In genomic region chr7:16298927-16299326, GRCm38 (mm10) we compare ENCODE assay signal across 7 mouse cellular contexts. TPM values are rescaled to one million over a fixed set of nuclear protein-coding genes. Genes with fewer than 3 reads are reported as not detected.
DNase-seq lines count a peak whose midpoint lies in the region; ATAC-seq and TF ChIP-seq lines count a peak whose summit lies in the region.

No protein-coding gene starts in this region.

- no peak for TF ChIP-seq CTCF in kidney, postnatal 0 days (IDR thresholded peaks at IDR 0.05; ENCODE audit: low read depth)
- TF ChIP-seq CTCF in hindbrain, postnatal 0 days (IDR thresholded peaks at IDR 0.05; ENCODE audit: low read depth), result no peak

- H3K4me3 ChIP-seq in kidney, postnatal 0 days (replicated peaks; ENCODE audit: low read depth, low read length), result no peak overlapping the region
- peak overlapping the region; percentile 42 for H3K4me3 ChIP-seq in forebrain, embryonic 11.5 days (ENCODE audit: low read depth, low read length)
- peak overlapping the region; percentile 37; the same call in 1 of the 2 replicates for H3K4me3 ChIP-seq in hindbrain, postnatal 0 days (ENCODE audit: low read length)
- peak overlapping the region; percentile 38 for H3K4me3 ChIP-seq in neural tube, embryonic 14.5 days (ENCODE audit: low read depth, low read length)

- no peaks in the 10 kb centered on the region for H3K9me3 ChIP-seq in kidney, postnatal 0 days (replicated peaks; ENCODE audit: low read length)
- H3K9me3 ChIP-seq in forebrain, embryonic 11.5 days (ENCODE audit: control insufficient read depth, low read length), result no peaks in the 10 kb centered on the region
- no peaks in the 10 kb centered on the region for H3K9me3 ChIP-seq in hindbrain, postnatal 0 days (ENCODE audit: low read length)
- no peaks in the 10 kb centered on the region for H3K9me3 ChIP-seq in neural tube, embryonic 14.5 days (ENCODE audit: control insufficient read depth, low read length)

- H3K27me3 ChIP-seq in kidney, postnatal 0 days (ENCODE audit: insufficient read depth, low read length), result no peaks in the 10 kb centered on the region
- H3K27me3 ChIP-seq in forebrain, embryonic 11.5 days (ENCODE audit: control insufficient read depth, insufficient read depth, low read length), result no peaks in the 10 kb centered on the region
- no peaks in the 10 kb centered on the region for H3K27me3 ChIP-seq in hindbrain, postnatal 0 days (ENCODE audit: insufficient read depth, low read length)
- no peaks in the 10 kb centered on the region for H3K27me3 ChIP-seq in neural tube, embryonic 14.5 days (ENCODE audit: control insufficient read depth, insufficient read depth, low read length)

- H3K4me1 ChIP-seq in kidney, postnatal 0 days (replicated peaks; ENCODE audit: insufficient read depth, low read length), result no peaks in the 10 kb centered on the region; the same call in 1 of the 2 replicates
- H3K4me1 ChIP-seq in forebrain, embryonic 11.5 days (replicated peaks; ENCODE audit: control insufficient read depth, insufficient read depth, low read length), result peaks cover 12% of the 10 kb centered on the region
- peaks cover 7% of the 10 kb centered on the region; the same call in 1 of the 2 replicates for H3K4me1 ChIP-seq in hindbrain, postnatal 0 days (ENCODE audit: insufficient read depth, low read length)
- peaks cover 20% of the 10 kb centered on the region for H3K4me1 ChIP-seq in neural tube, embryonic 14.5 days (ENCODE audit: control insufficient read depth, insufficient read depth, low read length)

- peak overlapping the region; percentile 61 for H3K4me2 ChIP-seq in kidney, postnatal 0 days (ENCODE audit: low read length)
- peak overlapping the region; percentile 94 for H3K4me2 ChIP-seq in forebrain, embryonic 11.5 days (ENCODE audit: low read depth, low read length, severe bottlenecking)
- peak overlapping the region; percentile 63 for H3K4me2 ChIP-seq in hindbrain, postnatal 0 days (ENCODE audit: low read depth, low read length)
- peak overlapping the region; percentile 79 for H3K4me2 ChIP-seq in neural tube, embryonic 14.5 days (ENCODE audit: low read depth, low read length)

- 77% methylated on average over 5 of the region's 5 CpGs for WGBS in kidney, postnatal 0 days
- WGBS in forebrain, embryonic 11.5 days, result 79% methylated on average over 5 of the region's 5 CpGs
- WGBS in hindbrain, postnatal 0 days, result 73% methylated on average over 5 of the region's 5 CpGs
- WGBS in neural tube, embryonic 14.5 days, result 69% methylated on average over 5 of the region's 5 CpGs

- no peak overlapping the region for H3K27ac ChIP-seq in kidney, postnatal 0 days
- 0 out of 2 replicates have a peak overlapping the region, but pooled peaks have one; percentile 50 for H3K27ac ChIP-seq in forebrain, embryonic 11.5 days (ENCODE audit: low read depth, low read length)
- H3K27ac ChIP-seq in hindbrain, postnatal 0 days, result peak overlapping the region; percentile 63
- peak overlapping the region; percentile 70; the same call in 1 of the 2 replicates for H3K27ac ChIP-seq in neural tube, embryonic 14.5 days (ENCODE audit: low read depth, low read length)

- no peak overlapping the region for H3K9ac ChIP-seq in kidney, postnatal 0 days (ENCODE audit: low read depth, low read length)
- H3K9ac ChIP-seq in forebrain, embryonic 11.5 days (ENCODE audit: low read length), result peak overlapping the region; percentile 59
- H3K9ac ChIP-seq in hindbrain, postnatal 0 days (replicated peaks; ENCODE audit: low read length), result peak overlapping the region; percentile 45; the same call in 1 of the 2 replicates
- peak overlapping the region; percentile 54 for H3K9ac ChIP-seq in neural tube, embryonic 14.5 days (replicated peaks; ENCODE audit: low read depth, low read length)

- H3K36me3 ChIP-seq in kidney, postnatal 0 days (ENCODE audit: insufficient read depth, low read length), result no peaks in the 10 kb centered on the region
- H3K36me3 ChIP-seq in forebrain, embryonic 11.5 days (ENCODE audit: control insufficient read depth, insufficient read depth, low read length), result no peaks in the 10 kb centered on the region
- H3K36me3 ChIP-seq in hindbrain, postnatal 0 days (ENCODE audit: insufficient read depth, low read length), result no peaks in the 10 kb centered on the region
- H3K36me3 ChIP-seq in neural tube, embryonic 14.5 days (ENCODE audit: control insufficient read depth, insufficient read depth, low read length), result no peaks in the 10 kb centered on the region

- no peak for DNase-seq in kidney, postnatal 0 days (ENCODE audit: low spot score)
- no peak for DNase-seq in kidney, adult 8-10 months
- DNase-seq in forebrain, embryonic 11.5 days (ENCODE audit: low spot score), result no peak
- no peak for DNase-seq in hindbrain, postnatal 0 days (ENCODE audit: low spot score)
- no peak for DNase-seq in embryo, embryonic 11 days
- DNase-seq in layer of hippocampus, postnatal 10 days (ENCODE audit: low spot score in 2 of 2), result no peak

- no peak for ATAC-seq in kidney, postnatal 0 days (replicated peaks; ENCODE audit: low FRiP score, low read depth)
- no peak for ATAC-seq in forebrain, embryonic 11.5 days (replicated peaks; ENCODE audit: low FRiP score)
- ATAC-seq in hindbrain, postnatal 0 days, result no peak
- no peak for ATAC-seq in neural tube, embryonic 14.5 days (ENCODE audit: low read depth)

RNA-seq across cellular contexts. Expression of gene Bbc3, which starts 9.3 kb away (rescaled TPM):
- 12.4 and 13.1 TPM in 2 replicates for polyA plus RNA-seq in kidney, postnatal 0 days (2015; fragmentation: Nextera tagmentation; extraction: Ambion mirVana)
- polyA plus RNA-seq in forebrain, embryonic 11.5 days (2014; fragmentation: Nextera tagmentation; extraction: Ambion mirVana), result 8.0 and 11.5 TPM in 2 replicates
- total RNA-seq in hindbrain, postnatal 0 days (2014; rRNA removed), result 51.0 and 55.8 TPM in 2 replicates
- polyA plus RNA-seq in hindbrain, postnatal 0 days (2015; fragmentation: Nextera tagmentation; extraction: Ambion mirVana), result 32.2 and 33.3 TPM in 2 replicates
- 13.7 and 19.7 TPM in 2 replicates for polyA plus RNA-seq in neural tube, embryonic 14.5 days (2014; fragmentation: Nextera tagmentation; extraction: Ambion mirVana)
- total RNA-seq in layer of hippocampus, postnatal 10 days (2021), result 10 to 100 TPM; 28.0 to 30.0 TPM

RNA-seq across cellular contexts. Expression of gene Ccdc9, which starts 12.3 kb away (rescaled TPM):
- 14.2 and 17.1 TPM in 2 replicates for polyA plus RNA-seq in kidney, postnatal 0 days (2015; fragmentation: Nextera tagmentation; extraction: Ambion mirVana)
- 22.3 and 32.2 TPM in 2 replicates for polyA plus RNA-seq in forebrain, embryonic 11.5 days (2014; fragmentation: Nextera tagmentation; extraction: Ambion mirVana)
- total RNA-seq in hindbrain, postnatal 0 days (2014; rRNA removed), result 11.8 and 27.9 TPM in 2 replicates
- 13.4 and 14.8 TPM in 2 replicates for polyA plus RNA-seq in hindbrain, postnatal 0 days (2015; fragmentation: Nextera tagmentation; extraction: Ambion mirVana)
- polyA plus RNA-seq in neural tube, embryonic 14.5 days (2014; fragmentation: Nextera tagmentation; extraction: Ambion mirVana), result 14.8 and 15.8 TPM in 2 replicates
- total RNA-seq in layer of hippocampus, postnatal 10 days (2021), result 10 to 100 TPM; 81.4 to 98.8 TPM

RNA-seq across cellular contexts. Expression of gene Inafm1, which starts 25.5 kb away (rescaled TPM):
- 28.2 and 32.0 TPM in 2 replicates for polyA plus RNA-seq in kidney, postnatal 0 days (2015; fragmentation: Nextera tagmentation; extraction: Ambion mirVana)
- polyA plus RNA-seq in forebrain, embryonic 11.5 days (2014; fragmentation: Nextera tagmentation; extraction: Ambion mirVana), result 10.9 and 11.6 TPM in 2 replicates
- 56.0 and 71.3 TPM in 2 replicates for total RNA-seq in hindbrain, postnatal 0 days (2014; rRNA removed)
- polyA plus RNA-seq in hindbrain, postnatal 0 days (2015; fragmentation: Nextera tagmentation; extraction: Ambion mirVana), result 74.1 and 78.4 TPM in 2 replicates
- polyA plus RNA-seq in neural tube, embryonic 14.5 days (2014; fragmentation: Nextera tagmentation; extraction: Ambion mirVana), result 45.1 and 58.6 TPM in 2 replicates
- 10 to 100 TPM; 35.4 to 35.8 TPM for total RNA-seq in layer of hippocampus, postnatal 10 days (2021)

RNA-seq across cellular contexts. Expression of gene C5ar1, which starts 39.6 kb away (rescaled TPM):
- 3.1 and 3.4 TPM in 2 replicates for polyA plus RNA-seq in kidney, postnatal 0 days (2015; fragmentation: Nextera tagmentation; extraction: Ambion mirVana)
- polyA plus RNA-seq in forebrain, embryonic 11.5 days (2014; fragmentation: Nextera tagmentation; extraction: Ambion mirVana), result 0.76 and 1.1 TPM in 2 replicates
- total RNA-seq in hindbrain, postnatal 0 days (2014; rRNA removed), result 1.4 and 1.9 TPM in 2 replicates
- 0.93 and 1.5 TPM in 2 replicates for polyA plus RNA-seq in hindbrain, postnatal 0 days (2015; fragmentation: Nextera tagmentation; extraction: Ambion mirVana)
- 0.83 and 2.6 TPM in 2 replicates for polyA plus RNA-seq in neural tube, embryonic 14.5 days (2014; fragmentation: Nextera tagmentation; extraction: Ambion mirVana)
- total RNA-seq in layer of hippocampus, postnatal 10 days (2021), result 1 to 10 TPM; 1.1 to 1.3 TPM

RNA-seq across cellular contexts. Expression of gene C5ar2, which starts 55.0 kb away (rescaled TPM):
- polyA plus RNA-seq in kidney, postnatal 0 days (2015; fragmentation: Nextera tagmentation; extraction: Ambion mirVana), result 0.08 and 0.11 TPM in 2 replicates
- polyA plus RNA-seq in forebrain, embryonic 11.5 days (2014; fragmentation: Nextera tagmentation; extraction: Ambion mirVana), result 0.12 and 0.25 TPM in 2 replicates
- 0.47 TPM in 1 of 2 replicates, not detected in the other for total RNA-seq in hindbrain, postnatal 0 days (2014; rRNA removed)
- polyA plus RNA-seq in hindbrain, postnatal 0 days (2015; fragmentation: Nextera tagmentation; extraction: Ambion mirVana), result 0.11 and 0.18 TPM in 2 replicates
- polyA plus RNA-seq in neural tube, embryonic 14.5 days (2014; fragmentation: Nextera tagmentation; extraction: Ambion mirVana), result 0.05 and 0.10 TPM in 2 replicates
- total RNA-seq in layer of hippocampus, postnatal 10 days (2021), result under 1 TPM; 0.33 to 0.37 TPM
